Mouse (Mus musculus): ENCODE results near the gene Wnt16. TPM values are rescaled to one million over a fixed set of nuclear protein-coding genes. Genes with fewer than 3 reads are reported as not detected.

The Wnt16 gene
- total and polyA plus RNA-seq, 2 experiments: not detected

- WGBS: 94% methylated on average over 14 of the region's 14 CpGs
- Histone ChIP-seq H3K9ac (ENCODE audit: low read depth, low read length) (no peak overlapping the region), H3K4me3 (ENCODE audit: insufficient read depth, low read depth, low read length) (no peak overlapping the region), H3K79me2 (ENCODE audit: control insufficient read depth, insufficient read depth, low read length) (peaks cover 12% of the 10 kb centered on the region; the same call in 1 of the 2 replicates), H3K27ac (replicated peaks; ENCODE audit: insufficient read depth, low read depth, low read length) (peak overlapping the region; percentile 60; the same call in 1 of the 2 replicates), H3K4me1 (ENCODE audit: control insufficient read depth, insufficient read depth, low read length) (peaks cover 20% of the 10 kb centered on the region; the same call in 1 of the 2 replicates), H3K36me3 (ENCODE audit: control insufficient read depth, insufficient read depth, low read length) (0 out of 2 replicates have a peak, but pooled peaks cover 2% of the 10 kb centered on the region), H3K27me3 (ENCODE audit: control insufficient read depth, insufficient read depth, low read length) (no peaks in the 10 kb centered on the region)
- TF ChIP-seq POLR2A (IDR thresholded peaks at IDR 0.05; ENCODE audit: extremely low read depth, insufficient read depth, low read length): no peak
- TF ChIP-seq CTCF (IDR thresholded peaks at IDR 0.05; ENCODE audit: low read depth, low read length): no peak
- DNase-seq (ENCODE audit: extremely low read depth, low read depth, low spot score): no peak
Measured at GRCm38 (mm10) chr6:22340779-22341178, 52.8 kb downstream of the Wnt16 start.

GRCm38 (mm10) chr6:22343292-22343691, 55.3 kb downstream of the Wnt16 start:
- peaks cover 22% of the 10 kb centered on the region; the same call in 1 of the 2 replicates for H3K4me1 ChIP-seq (ENCODE audit: control insufficient read depth, insufficient read depth, low read length)
- peaks cover 17% of the 10 kb centered on the region; the same call in 1 of the 2 replicates for H3K79me2 ChIP-seq (ENCODE audit: control insufficient read depth, insufficient read depth, low read length)
- WGBS: 25% methylated on average over 3 of the region's 3 CpGs
- TF ChIP-seq POLR2A (IDR thresholded peaks at IDR 0.05; ENCODE audit: extremely low read depth, insufficient read depth, low read length): no peak
- TF ChIP-seq CTCF (IDR thresholded peaks at IDR 0.05; ENCODE audit: low read depth, low read length): no peak
- H3K4me3 ChIP-seq (ENCODE audit: insufficient read depth, low read depth, low read length): peak overlapping the region; percentile 39; the same call in 1 of the 2 replicates
- H3K36me3 ChIP-seq (ENCODE audit: control insufficient read depth, insufficient read depth, low read length): no peaks in the 10 kb centered on the region
- H3K27ac ChIP-seq (replicated peaks; ENCODE audit: insufficient read depth, low read depth, low read length): peak overlapping the region; percentile 73
- H3K9ac ChIP-seq (ENCODE audit: low read depth, low read length): peak overlapping the region; percentile 31; the same call in 1 of the 2 replicates
- no peaks in the 10 kb centered on the region for H3K27me3 ChIP-seq (ENCODE audit: control insufficient read depth, insufficient read depth, low read length)
- DNase-seq (ENCODE audit: extremely low read depth, low read depth, low spot score): no peak

GRCm38 (mm10) chr6:22343706-22344105, 55.7 kb downstream of the Wnt16 start:
- Histone ChIP-seq H3K36me3 (ENCODE audit: control insufficient read depth, insufficient read depth, low read length) (no peaks in the 10 kb centered on the region), H3K79me2 (ENCODE audit: control insufficient read depth, insufficient read depth, low read length) (peaks cover 16% of the 10 kb centered on the region; the same call in 1 of the 2 replicates), H3K27ac (replicated peaks; ENCODE audit: insufficient read depth, low read depth, low read length) (peak overlapping the region; percentile 73), H3K9ac (ENCODE audit: low read depth, low read length) (peak overlapping the region; percentile 31; the same call in 1 of the 2 replicates), H3K4me3 (ENCODE audit: insufficient read depth, low read depth, low read length) (peak overlapping the region; percentile 43), H3K27me3 (ENCODE audit: control insufficient read depth, insufficient read depth, low read length) (no peaks in the 10 kb centered on the region), H3K4me1 (ENCODE audit: control insufficient read depth, insufficient read depth, low read length) (peaks cover 22% of the 10 kb centered on the region; the same call in 1 of the 2 replicates)
- TF ChIP-seq CTCF (IDR thresholded peaks at IDR 0.05; ENCODE audit: low read depth, low read length) (no peak), POLR2A (IDR thresholded peaks at IDR 0.05; ENCODE audit: extremely low read depth, insufficient read depth, low read length) (no peak)
- peak; percentile 67 for DNase-seq (ENCODE audit: extremely low read depth, low read depth, low spot score)
- WGBS: 26% methylated on average over 6 of the region's 6 CpGs

GRCm38 (mm10) chr6:22344443-22344842, 56.4 kb downstream of the Wnt16 start:
- Histone ChIP-seq H3K79me2 (ENCODE audit: control insufficient read depth, insufficient read depth, low read length) (peaks cover 16% of the 10 kb centered on the region; the same call in 1 of the 2 replicates), H3K4me3 (ENCODE audit: insufficient read depth, low read depth, low read length) (peak overlapping the region; percentile 43), H3K9ac (ENCODE audit: low read depth, low read length) (peak overlapping the region; percentile 55), H3K27me3 (ENCODE audit: control insufficient read depth, insufficient read depth, low read length) (no peaks in the 10 kb centered on the region), H3K36me3 (ENCODE audit: control insufficient read depth, insufficient read depth, low read length) (no peaks in the 10 kb centered on the region), H3K27ac (replicated peaks; ENCODE audit: insufficient read depth, low read depth, low read length) (peak overlapping the region; percentile 83), H3K4me1 (ENCODE audit: control insufficient read depth, insufficient read depth, low read length) (peaks cover 24% of the 10 kb centered on the region; the same call in 1 of the 2 replicates)
- no peak for TF ChIP-seq POLR2A (IDR thresholded peaks at IDR 0.05; ENCODE audit: extremely low read depth, insufficient read depth, low read length)
- no peak for TF ChIP-seq CTCF (IDR thresholded peaks at IDR 0.05; ENCODE audit: low read depth, low read length)
- WGBS: 13% methylated on average over 6 of the region's 6 CpGs
- DNase-seq (ENCODE audit: extremely low read depth, low read depth, low spot score): no peak

DNA sequence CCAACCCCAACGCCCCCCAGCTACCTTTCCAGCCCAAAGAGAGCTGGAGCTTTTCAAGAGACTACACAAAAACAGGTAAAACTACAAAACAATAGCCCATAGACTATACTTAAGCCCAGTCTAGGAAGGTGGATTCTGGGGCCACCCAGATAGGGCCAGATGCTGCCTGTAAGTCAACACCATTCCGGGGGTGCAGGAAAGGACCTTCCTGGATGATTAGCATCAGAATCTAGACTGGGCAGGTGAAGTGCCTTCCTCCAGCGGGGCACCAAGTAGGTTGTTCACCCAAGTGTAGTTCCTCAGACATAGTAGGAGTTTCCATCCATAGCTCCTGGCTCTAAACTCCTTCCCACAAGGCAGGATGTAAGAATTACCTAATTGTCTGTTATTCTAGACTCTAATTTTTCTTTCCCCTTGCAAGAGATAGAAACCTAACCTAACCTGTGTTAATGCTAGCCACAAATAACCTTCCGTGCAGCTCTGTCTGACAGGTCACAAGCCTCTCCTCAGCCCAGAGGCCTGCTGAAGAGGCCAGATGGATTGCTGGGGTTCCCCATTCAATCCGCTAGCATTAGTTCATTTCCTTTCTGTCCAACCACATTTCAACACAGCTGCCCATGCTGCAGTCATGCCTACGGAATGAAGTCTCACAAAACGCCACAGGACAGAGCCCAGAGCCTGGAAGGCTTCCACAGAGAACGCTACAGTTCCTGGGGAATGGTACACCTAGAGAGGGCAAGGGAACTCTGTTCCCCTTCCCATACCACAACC, 59.3 kb downstream of the Wnt16 start:
- H3K4me3 ChIP-seq (ENCODE audit: insufficient read depth, low read depth, low read length): no peak overlapping the region
- WGBS: 81% methylated on average over 8 of the region's 8 CpGs
- no peak for DNase-seq (ENCODE audit: extremely low read depth, low read depth, low spot score)
- peaks cover 16% of the 10 kb centered on the region; the same call in 1 of the 2 replicates for H3K79me2 ChIP-seq (ENCODE audit: control insufficient read depth, insufficient read depth, low read length)
- H3K27me3 ChIP-seq (ENCODE audit: control insufficient read depth, insufficient read depth, low read length): no peaks in the 10 kb centered on the region
- TF ChIP-seq CTCF (IDR thresholded peaks at IDR 0.05; ENCODE audit: low read depth, low read length): no peak
- TF ChIP-seq POLR2A (IDR thresholded peaks at IDR 0.05; ENCODE audit: extremely low read depth, insufficient read depth, low read length): no peak
- no peak overlapping the region for H3K9ac ChIP-seq (ENCODE audit: low read depth, low read length)
- no peak overlapping the region for H3K27ac ChIP-seq (replicated peaks; ENCODE audit: insufficient read depth, low read depth, low read length)
- H3K4me1 ChIP-seq (ENCODE audit: control insufficient read depth, insufficient read depth, low read length): peaks cover 22% of the 10 kb centered on the region
- no peaks in the 10 kb centered on the region for H3K36me3 ChIP-seq (ENCODE audit: control insufficient read depth, insufficient read depth, low read length)

Other genes with a start within 250 kb of the Wnt16 start
- gene Fam3c, start 68.0 kb downstream of the Wnt16 start, total RNA-seq (2014; rRNA removed): 24.6 and 34.5 TPM in 2 replicates
- 2.8 and 3.1 TPM in 2 replicates for gene Fam3c, start 68.0 kb downstream of the Wnt16 start, polyA plus RNA-seq (2012; rRNA removed)

Measured in liver, adult 2 months (tissue).